Mouse (Mus musculus): ENCODE data around the gene Ccl6.

GRCm38 (mm10) chr11:83568786-83569185, 24.1 kb downstream of the Ccl6 start:
- TF ChIP-seq POLR2A (IDR thresholded peaks at IDR 0.05; ENCODE audit: extremely low read depth, insufficient read depth, low read length) (no peak), CTCF (IDR thresholded peaks at IDR 0.05; ENCODE audit: extremely low read depth, insufficient read depth, low read length) (no peak)

Data from cortical plate, adult 2 months (tissue).